Mouse (Mus musculus) CH12.LX (cell line): ENCODE measurements at regions not wholly inside any gene's neighbourhood (a gene's known extent, or its start where the extent isn't known, plus 50 kb on each side); places are given as distances from the start of the nearest gene placed in this dataset.

Experiments used
- CTCF ChIP-seq, 2 experiments: IDR thresholded peaks in 1 of 2; conservative IDR thresholded peaks in 1 of 2; 2 replicates each; pipeline ENCODE4 v1.5.1; 2011 to 2012; ENCODE audit warnings: low read depth in 2 of 2, low read length in 2 of 2, improper control_type of control experiment in 1 of 2, inconsistent platforms in 1 of 2, mild to moderate bottlenecking in 1 of 2, moderate library complexity in 1 of 2
- E2F4 ChIP-seq: IDR thresholded peaks from 2 replicates; pipeline ENCODE4 v1.6.1; 2011; ENCODE audit warnings: low read depth, low read length, improper control_type of control experiment; ENCODE audit not compliant: insufficient replicate concordance
- EP300 ChIP-seq: IDR thresholded peaks from 2 replicates; pipeline ENCODE4 v1.6.1; 2011; ENCODE audit warnings: low read length, improper control_type of control experiment
- GABPA ChIP-seq: IDR thresholded peaks from 2 replicates; pipeline ENCODE4 v1.6.1; 2012; ENCODE audit warnings: low read depth, low read length, improper control_type of control experiment, inconsistent platforms; ENCODE audit not compliant: insufficient replicate concordance
- MYC ChIP-seq: IDR thresholded peaks from 2 replicates; pipeline ENCODE4 v1.6.1; 2011; ENCODE audit warnings: low read depth, mild to moderate bottlenecking, improper control_type of control experiment, low read length
- POLR2A ChIP-seq: IDR thresholded peaks from 2 replicates; pipeline ENCODE4 v1.6.1; 2011; ENCODE audit warnings: low read depth, mild to moderate bottlenecking, improper control_type of control experiment, low read length
- SMC3 ChIP-seq: IDR thresholded peaks from 2 replicates; pipeline ENCODE4 v1.6.1; 2011; ENCODE audit warnings: low read depth, low read length, improper control_type of control experiment
- TBP ChIP-seq: conservative IDR thresholded peaks from 2 replicates; pipeline ENCODE4 v1.6.1; 2011; ENCODE audit warnings: low read depth, low read length, improper control_type of control experiment
- TCF12 ChIP-seq: IDR thresholded peaks from 2 replicates; pipeline ENCODE4 v1.6.1; 2014; ENCODE audit warnings: low read depth, mild to moderate bottlenecking, inconsistent platforms, low read length, improper control_type of control experiment
- USF1 ChIP-seq: IDR thresholded peaks from 2 replicates; pipeline ENCODE4 v1.6.1; 2014; ENCODE audit warnings: low read depth, mild to moderate bottlenecking, inconsistent platforms, low read length, improper control_type of control experiment
- ZKSCAN1 ChIP-seq: IDR thresholded peaks from 2 replicates; pipeline ENCODE4 v1.6.1; 2012; ENCODE audit warnings: low read depth, inconsistent platforms, low read length, improper control_type of control experiment, borderline replicate concordance
- ZNF384 ChIP-seq: IDR thresholded peaks from 2 replicates; pipeline ENCODE4 v1.6.1; 2012; ENCODE audit warnings: low read depth, low read length, improper control_type of control experiment, inconsistent platforms

DNA sequence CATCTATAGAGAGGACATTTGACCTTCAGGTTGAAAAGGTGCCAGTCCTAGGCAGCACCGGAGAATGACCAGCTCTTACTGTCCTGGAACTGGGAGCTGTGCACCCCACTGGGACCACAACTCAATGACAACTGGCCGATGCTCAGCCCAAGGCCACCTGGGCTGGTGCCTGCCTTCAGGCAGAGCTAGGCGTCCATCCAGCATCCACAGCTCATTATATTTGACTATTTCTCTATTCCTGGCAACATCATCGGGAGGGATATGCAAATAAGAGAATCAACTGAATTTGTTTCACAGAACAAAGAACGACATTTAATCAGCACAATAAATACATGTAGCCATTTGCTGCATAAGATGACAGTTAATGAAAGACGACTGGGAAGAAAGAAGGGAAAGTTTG lies 149.0 kb upstream of the Gli2 start:
- no peak for TF ChIP-seq CTCF (conservative IDR thresholded peaks at IDR 0.05 in 1 of 2, IDR thresholded peaks at IDR 0.05 in 1 of 2; ENCODE audit: low read depth in 2 of 2, low read length in 2 of 2)
- no peak for TF ChIP-seq ZNF384
- TF ChIP-seq MYC, result no peak
- TF ChIP-seq TCF12, result no peak
- TF ChIP-seq EP300, result no peak
- TF ChIP-seq SMC3, result no peak
- no peak for TF ChIP-seq POLR2A
- TF ChIP-seq USF1, result no peak
- no peak for TF ChIP-seq ZKSCAN1
- no peak for TF ChIP-seq E2F4
- no peak for TF ChIP-seq GABPA
- TF ChIP-seq TBP, result no peak
